Mouse (Mus musculus): Measurements from ENCODE around the gene Hmgcs2. TPM values are rescaled to one million over a fixed set of nuclear protein-coding genes. Genes with fewer than 3 reads are reported as not detected.
A peak's percentile ranks its signal among the peaks of the same experiment; 100 is the strongest.

The Hmgcs2 gene
- polyA plus RNA-seq, 1 experiment = 2.1 TPM

DNA sequence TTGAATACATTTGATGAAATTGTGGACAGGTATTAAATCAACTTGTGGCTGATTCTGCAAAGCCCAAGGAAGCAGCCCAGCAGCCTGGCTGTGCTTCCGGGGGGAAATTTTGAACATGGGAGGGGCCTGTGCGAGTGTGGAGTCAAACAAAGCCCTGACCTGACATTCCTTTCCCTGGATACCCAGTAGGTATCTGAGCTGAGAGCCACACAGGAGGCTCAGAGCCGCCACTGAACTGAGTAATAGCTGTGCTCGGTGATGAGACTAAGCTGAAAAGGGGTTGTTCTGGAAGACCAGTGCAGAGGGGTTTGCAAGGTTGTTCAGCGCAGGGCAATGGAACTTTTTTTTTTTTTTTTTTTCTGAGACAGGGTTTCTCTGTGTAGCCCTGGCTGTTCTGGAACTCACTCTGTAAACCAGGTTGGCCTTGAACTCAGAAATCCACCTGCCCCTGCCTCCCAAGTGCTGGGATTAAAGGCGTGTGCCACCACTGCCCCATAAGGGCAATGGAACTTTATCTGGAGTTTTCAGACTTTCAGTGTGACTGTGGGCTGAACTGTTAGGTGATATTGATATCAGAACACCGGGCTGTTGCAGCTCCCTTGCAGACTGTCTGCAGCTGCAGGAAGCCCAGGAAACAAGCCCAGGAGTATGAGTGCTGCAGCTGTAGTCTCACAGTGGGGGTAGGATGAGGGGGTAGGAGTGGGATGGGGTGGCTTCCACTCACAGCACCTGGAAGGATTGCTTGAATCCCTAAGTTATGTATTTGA lies 33.1 kb upstream of the Hmgcs2 start:
- no peaks in the 10 kb centered on the region for H3K27me3 ChIP-seq (ENCODE audit: control insufficient read depth, insufficient read depth, low read length)
- H3K27ac ChIP-seq (ENCODE audit: insufficient read depth, low read length) = no peak overlapping the region
- WGBS = 51% methylated on average over 7 of the region's 7 CpGs
- H3K4me1 ChIP-seq (ENCODE audit: control insufficient read depth, insufficient read depth, low read length) = no peaks in the 10 kb centered on the region
- no peak overlapping the region for H3K4me3 ChIP-seq (replicated peaks; ENCODE audit: insufficient read depth, low read depth, low read length)
- TF ChIP-seq POLR2A (IDR thresholded peaks at IDR 0.05; ENCODE audit: borderline replicate concordance, insufficient read depth, low read length) (no peak), CTCF (IDR thresholded peaks at IDR 0.05; ENCODE audit: borderline replicate concordance, insufficient read depth, low read depth, low read length) (no peak)
- no peak for DNase-seq

DNA sequence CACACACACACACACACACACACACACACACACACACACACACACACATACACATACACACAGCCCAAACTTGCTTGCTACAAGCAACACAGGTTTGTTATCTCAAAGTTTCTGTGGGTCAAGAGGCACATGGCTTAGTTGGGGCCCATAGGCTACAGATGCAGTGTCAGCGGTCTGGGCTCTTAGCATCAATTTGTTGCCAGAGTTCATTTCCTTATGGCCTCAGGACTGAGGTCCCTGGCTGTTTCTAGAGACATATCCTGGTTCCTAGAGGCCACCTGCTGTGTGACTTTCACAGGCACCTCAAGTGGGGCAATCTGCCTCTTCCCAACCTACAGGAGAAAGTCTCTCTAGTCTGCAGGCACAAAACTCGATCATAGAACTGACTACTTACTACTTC lies 30.9 kb upstream of the Hmgcs2 start:
- no peaks in the 10 kb centered on the region for H3K4me1 ChIP-seq (ENCODE audit: control insufficient read depth, insufficient read depth, low read length)
- no peak overlapping the region for H3K4me3 ChIP-seq (replicated peaks; ENCODE audit: insufficient read depth, low read depth, low read length)
- DNase-seq = no peak
- no peaks in the 10 kb centered on the region for H3K27me3 ChIP-seq (ENCODE audit: control insufficient read depth, insufficient read depth, low read length)
- TF ChIP-seq POLR2A (IDR thresholded peaks at IDR 0.05; ENCODE audit: borderline replicate concordance, insufficient read depth, low read length) (no peak), CTCF (IDR thresholded peaks at IDR 0.05; ENCODE audit: borderline replicate concordance, insufficient read depth, low read depth, low read length) (no peak)
- 86% methylated on average over 2 of the region's 2 CpGs for WGBS
- no peak overlapping the region for H3K27ac ChIP-seq (ENCODE audit: insufficient read depth, low read length)

DNA sequence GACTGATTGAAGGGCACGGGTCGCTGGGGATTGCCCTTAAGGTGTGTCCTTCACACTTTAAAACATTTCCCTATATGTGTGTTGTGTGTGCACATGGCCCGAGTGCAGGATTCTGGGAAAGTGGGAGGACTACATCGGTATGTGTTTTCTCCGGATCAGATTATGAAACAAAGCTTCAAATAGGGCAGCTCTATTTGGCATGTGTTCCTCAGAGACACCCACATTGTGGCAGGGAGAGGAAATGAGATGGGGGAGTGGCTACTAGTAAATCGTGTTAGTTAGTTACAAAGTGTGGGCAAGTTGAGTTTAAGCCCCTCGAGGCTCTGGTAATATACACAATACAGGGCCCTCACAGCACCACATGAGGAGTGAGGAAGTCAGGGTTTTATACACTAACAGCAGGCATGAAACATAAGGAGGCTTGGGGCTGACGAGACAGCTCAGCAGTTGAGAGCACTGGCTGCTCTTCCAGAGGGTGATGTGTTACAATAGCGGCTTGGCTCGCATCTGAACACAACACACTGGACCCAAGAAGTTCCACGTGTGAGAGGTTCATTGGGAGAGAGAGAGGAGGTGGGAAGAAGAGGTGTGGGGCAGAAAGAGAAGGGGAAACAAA lies 30.3 kb upstream of the Hmgcs2 start:
- no peak overlapping the region for H3K4me3 ChIP-seq (replicated peaks; ENCODE audit: insufficient read depth, low read depth, low read length)
- no peak for DNase-seq
- no peaks in the 10 kb centered on the region for H3K4me1 ChIP-seq (ENCODE audit: control insufficient read depth, insufficient read depth, low read length)
- no peak for TF ChIP-seq POLR2A (IDR thresholded peaks at IDR 0.05; ENCODE audit: borderline replicate concordance, insufficient read depth, low read length)
- no peak for TF ChIP-seq CTCF (IDR thresholded peaks at IDR 0.05; ENCODE audit: borderline replicate concordance, insufficient read depth, low read depth, low read length)
- H3K27me3 ChIP-seq (ENCODE audit: control insufficient read depth, insufficient read depth, low read length) = no peaks in the 10 kb centered on the region
- H3K27ac ChIP-seq (ENCODE audit: insufficient read depth, low read length) = no peak overlapping the region
- 74% methylated on average over 11 of the region's 11 CpGs for WGBS

DNA sequence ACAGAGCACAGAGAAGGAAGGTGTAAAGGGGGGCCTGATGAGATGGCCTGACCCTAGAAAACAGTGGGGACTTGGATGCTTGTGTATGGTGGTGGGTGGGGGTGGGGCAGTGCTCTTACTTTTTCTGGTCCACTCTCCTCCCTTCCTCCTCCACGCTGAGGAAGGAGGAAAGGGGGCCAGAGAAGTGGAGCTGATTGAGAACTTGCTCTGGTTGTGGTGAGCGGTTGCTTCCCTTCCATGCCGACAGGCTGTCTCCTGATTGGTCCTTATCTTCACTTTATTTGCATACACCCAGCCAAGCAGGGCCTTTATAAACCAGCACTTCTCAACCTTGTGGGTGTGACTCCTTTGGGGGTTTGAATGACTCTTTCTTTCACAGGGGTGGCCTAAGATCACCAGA lies 26.2 kb upstream of the Hmgcs2 start:
- Histone ChIP-seq H3K27me3 (ENCODE audit: control insufficient read depth, insufficient read depth, low read length) (no peaks in the 10 kb centered on the region), H3K4me3 (replicated peaks; ENCODE audit: insufficient read depth, low read depth, low read length) (no peak overlapping the region), H3K4me1 (ENCODE audit: control insufficient read depth, insufficient read depth, low read length) (peaks cover 3% of the 10 kb centered on the region; the same call in 1 of the 2 replicates), H3K27ac (ENCODE audit: insufficient read depth, low read length) (no peak overlapping the region)
- WGBS = 80% methylated on average over 3 of the region's 3 CpGs
- no peak for TF ChIP-seq CTCF (IDR thresholded peaks at IDR 0.05; ENCODE audit: borderline replicate concordance, insufficient read depth, low read depth, low read length)
- TF ChIP-seq POLR2A (IDR thresholded peaks at IDR 0.05; ENCODE audit: borderline replicate concordance, insufficient read depth, low read length) = no peak
- no peak for DNase-seq

DNA sequence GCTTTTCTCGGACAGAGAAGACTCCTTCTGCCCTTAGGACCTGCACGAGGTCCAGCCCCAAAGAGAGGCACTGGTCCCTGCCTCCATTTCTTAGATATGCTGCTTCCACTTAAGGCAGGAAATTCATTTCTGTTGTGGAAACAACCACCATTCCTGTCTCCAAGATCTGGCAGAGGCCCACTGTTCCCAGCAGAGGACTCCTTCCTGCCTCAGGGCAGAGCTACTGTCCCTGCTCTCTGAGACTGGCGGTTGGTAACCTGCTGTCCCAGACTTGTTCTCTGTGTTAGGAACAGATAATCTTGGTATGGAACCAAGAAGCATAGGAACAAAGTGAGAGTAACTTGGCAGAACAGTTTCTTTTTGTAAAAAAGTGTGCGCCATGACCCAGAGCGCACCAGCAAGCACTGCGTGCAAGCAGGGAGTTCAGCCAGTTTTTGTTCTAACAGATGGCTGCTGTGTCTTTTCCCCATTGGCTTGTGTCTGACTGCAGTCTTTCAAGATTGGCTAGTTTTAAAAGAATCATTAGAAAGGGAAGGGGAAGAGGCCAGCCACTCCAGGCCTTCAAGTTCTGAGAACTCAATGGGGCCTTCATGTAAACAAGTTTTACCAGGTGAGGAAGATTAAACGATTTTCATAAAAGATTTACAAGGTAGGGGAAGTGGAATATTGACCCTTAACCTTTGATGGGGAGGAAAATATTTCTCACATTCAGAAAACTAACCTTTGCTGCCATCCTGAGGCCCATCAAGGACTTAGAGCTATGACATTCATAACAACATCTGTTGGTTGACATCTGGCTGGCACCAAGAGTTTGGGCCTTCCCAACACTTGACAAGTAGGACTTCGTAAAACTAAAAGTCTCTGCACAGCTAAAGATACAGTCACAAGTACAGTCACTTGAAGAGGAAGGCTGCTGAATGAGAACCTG lies 25.3 kb upstream of the Hmgcs2 start:
- no peaks in the 10 kb centered on the region for H3K27me3 ChIP-seq (ENCODE audit: control insufficient read depth, insufficient read depth, low read length)
- no peak overlapping the region for H3K27ac ChIP-seq (ENCODE audit: insufficient read depth, low read length)
- TF ChIP-seq POLR2A (IDR thresholded peaks at IDR 0.05; ENCODE audit: borderline replicate concordance, insufficient read depth, low read length) (no peak), CTCF (IDR thresholded peaks at IDR 0.05; ENCODE audit: borderline replicate concordance, insufficient read depth, low read depth, low read length) (no peak)
- WGBS = 47% methylated on average over 8 of the region's 8 CpGs
- no peak overlapping the region for H3K4me3 ChIP-seq (replicated peaks; ENCODE audit: insufficient read depth, low read depth, low read length)
- peak in 1 of 2 experiments; percentile 9 for DNase-seq
- H3K4me1 ChIP-seq (ENCODE audit: control insufficient read depth, insufficient read depth, low read length) = peaks cover 6% of the 10 kb centered on the region

DNA sequence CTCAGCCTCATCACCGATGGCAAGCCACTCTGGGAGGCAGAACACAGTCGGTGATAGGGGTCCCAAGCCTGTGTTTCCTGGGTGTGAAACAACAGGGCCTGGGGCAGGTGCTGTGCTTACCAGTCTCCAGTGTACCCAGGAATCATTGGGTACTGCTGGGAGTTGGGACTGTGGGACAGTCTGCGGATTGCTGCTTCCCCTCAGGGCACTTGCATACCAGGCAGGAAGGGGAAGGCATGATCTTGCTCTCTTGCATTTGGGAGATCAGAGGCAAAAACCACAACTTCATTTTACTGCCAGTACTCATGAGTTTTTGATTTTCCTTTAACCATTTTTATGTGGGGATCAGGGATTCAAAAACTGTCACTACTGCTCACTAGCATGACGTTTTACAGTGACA lies 21.5 kb upstream of the Hmgcs2 start:
- no peaks in the 10 kb centered on the region for H3K27me3 ChIP-seq (ENCODE audit: control insufficient read depth, insufficient read depth, low read length)
- H3K27ac ChIP-seq (ENCODE audit: insufficient read depth, low read length) = no peak overlapping the region
- H3K4me1 ChIP-seq (ENCODE audit: control insufficient read depth, insufficient read depth, low read length) = peaks cover 6% of the 10 kb centered on the region
- TF ChIP-seq POLR2A (IDR thresholded peaks at IDR 0.05; ENCODE audit: borderline replicate concordance, insufficient read depth, low read length) (no peak), CTCF (IDR thresholded peaks at IDR 0.05; ENCODE audit: borderline replicate concordance, insufficient read depth, low read depth, low read length) (no peak)
- H3K4me3 ChIP-seq (replicated peaks; ENCODE audit: insufficient read depth, low read depth, low read length) = no peak overlapping the region
- DNase-seq = no peak
- WGBS = 90% methylated on average over 4 of the region's 4 CpGs

DNA sequence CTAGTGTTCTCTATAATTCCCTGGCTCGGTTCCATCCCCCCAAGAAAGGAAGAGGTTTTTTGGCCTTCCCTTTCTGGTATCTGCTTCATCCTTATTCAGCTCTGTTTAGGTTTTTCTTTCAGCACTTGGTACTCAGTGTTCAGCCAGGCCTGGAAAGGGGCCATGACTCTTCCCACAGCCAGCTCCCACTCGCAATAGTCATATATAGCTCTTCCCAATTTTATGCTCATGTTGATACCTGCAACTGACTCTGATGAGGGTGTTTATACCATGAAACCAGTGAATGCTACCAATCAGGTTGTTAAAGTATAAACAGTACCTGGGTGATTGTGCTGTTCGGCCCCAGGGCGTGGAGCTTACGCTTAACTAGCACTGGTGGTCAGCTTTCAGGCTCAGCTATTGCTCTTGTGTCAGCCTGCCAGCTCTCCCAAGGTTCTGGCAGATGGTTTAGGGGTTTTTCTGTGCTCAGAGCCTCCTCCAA lies 20.9 kb upstream of the Hmgcs2 start:
- no peaks in the 10 kb centered on the region for H3K27me3 ChIP-seq (ENCODE audit: control insufficient read depth, insufficient read depth, low read length)
- WGBS = 22% methylated on average over 5 of the region's 5 CpGs
- TF ChIP-seq POLR2A (IDR thresholded peaks at IDR 0.05; ENCODE audit: borderline replicate concordance, insufficient read depth, low read length) = no peak
- TF ChIP-seq CTCF (IDR thresholded peaks at IDR 0.05; ENCODE audit: borderline replicate concordance, insufficient read depth, low read depth, low read length) = no peak
- peaks cover 6% of the 10 kb centered on the region for H3K4me1 ChIP-seq (ENCODE audit: control insufficient read depth, insufficient read depth, low read length)
- H3K4me3 ChIP-seq (replicated peaks; ENCODE audit: insufficient read depth, low read depth, low read length) = no peak overlapping the region
- peak; percentile 25 to 42 for DNase-seq
- no peak overlapping the region for H3K27ac ChIP-seq (ENCODE audit: insufficient read depth, low read length)

All from cerebellum, adult 2 months (tissue).